Mouse (Mus musculus) heart, postnatal 0 days (tissue): ENCODE results near the gene Qrich1.

Experiments
- CTCF ChIP-seq: IDR thresholded peaks from 2 replicates; pipeline ENCODE4 v1.5.1; 2016; ENCODE audit warnings: antibody characterized with exemption, control low read depth, low read depth
- EP300 ChIP-seq: IDR thresholded peaks from 2 replicates; pipeline ENCODE4 v1.6.1; 2016; ENCODE audit warnings: antibody characterized with exemption, low read depth

- TF ChIP-seq CTCF (no peak), EP300 (no peak)
Measured at GRCm38 (mm10) chr9:108575321-108576297, 59.0 kb downstream of the Qrich1 start.
